Mouse (Mus musculus) olfactory bulb, adult 2 months (tissue): ENCODE data around the gene Kalrn. TPM values are rescaled to one million over a fixed set of nuclear protein-coding genes. Genes with fewer than 3 reads are reported as not detected.

Source experiments
- H3K27ac ChIP-seq: fragments of 200-500 bp; 2 replicates; pipeline ENCODE4 v1.5.1; 2012; ENCODE audit warnings: low read depth, low read length; ENCODE audit not compliant: insufficient read depth
- H3K4me1 ChIP-seq: fragments of 200-500 bp; 2 replicates; pipeline ENCODE4 v1.6.1; 2012; ENCODE audit warnings: low read length; ENCODE audit not compliant: control insufficient read depth, insufficient read depth
- H3K4me3 ChIP-seq: fragments of 200-500 bp; 2 replicates; pipeline ENCODE4 v1.5.1; 2012; ENCODE audit warnings: mild to moderate bottlenecking, low read depth, low read length, moderate library complexity; ENCODE audit not compliant: insufficient read depth
- CTCF ChIP-seq: fragments of 200-500 bp; IDR thresholded peaks from 2 replicates; pipeline ENCODE4 v1.5.1; 2012; ENCODE audit warnings: low read depth, mild to moderate bottlenecking, low read length, moderate library complexity; ENCODE audit not compliant: insufficient read depth
- POLR2A ChIP-seq: fragments of 200-500 bp; IDR thresholded peaks from 2 replicates; pipeline ENCODE4 v1.6.1; 2012; ENCODE audit warnings: mild to moderate bottlenecking, low read depth, low read length, moderate library complexity; ENCODE audit not compliant: insufficient read depth
- WGBS: fragments of 180-500 bp; shearing (Covaris S2); methylation state at CpG from one replicate; pipeline ENCODE4 v1.1.7; 2018; 5-methylcytosine and 5-hydroxymethylcytosine counted together
- polyA plus RNA-seq: library from polyadenylated mRNA; stranded (reverse); fragments of >200 nt; gene quantifications from 2 replicates; pipeline ENCODE4 v1.2.4, GENCODE M21; 2012; ENCODE audit warnings: low replicate concordance; ENCODE audit not compliant: missing spikeins, insufficient read depth, insufficient read length

Gene Kalrn
- polyA plus RNA-seq, 1 experiment, result 153 TPM

DNA sequence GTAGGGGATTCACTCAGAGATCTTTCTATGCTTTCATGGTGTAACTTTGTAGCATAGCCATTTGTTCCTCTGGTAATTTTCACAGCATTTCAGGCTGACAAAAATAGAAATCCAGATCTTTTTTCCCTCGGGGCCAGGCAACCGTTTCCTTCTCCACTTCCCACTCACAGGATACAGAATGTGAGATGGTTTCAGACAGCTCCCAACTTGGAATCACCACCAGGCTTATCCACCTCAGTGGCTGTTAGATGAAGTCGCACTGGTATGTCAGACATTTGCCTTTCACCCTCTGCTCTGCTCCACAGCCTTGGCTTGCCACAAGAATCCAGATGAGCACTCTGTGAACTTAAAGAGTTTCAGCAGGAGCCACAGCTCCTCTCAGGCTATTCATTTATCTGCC, 48.1 kb downstream of the Kalrn start:
- 30% methylated on average over 3 of the region's 3 CpGs for WGBS
- Histone ChIP-seq H3K27ac (peak overlapping the region; percentile 12; the same call in 1 of the 2 replicates), H3K4me3 (no peak overlapping the region), H3K4me1 (peaks cover 4% of the 10 kb centered on the region)
- TF ChIP-seq POLR2A (no peak), CTCF (no peak)

DNA sequence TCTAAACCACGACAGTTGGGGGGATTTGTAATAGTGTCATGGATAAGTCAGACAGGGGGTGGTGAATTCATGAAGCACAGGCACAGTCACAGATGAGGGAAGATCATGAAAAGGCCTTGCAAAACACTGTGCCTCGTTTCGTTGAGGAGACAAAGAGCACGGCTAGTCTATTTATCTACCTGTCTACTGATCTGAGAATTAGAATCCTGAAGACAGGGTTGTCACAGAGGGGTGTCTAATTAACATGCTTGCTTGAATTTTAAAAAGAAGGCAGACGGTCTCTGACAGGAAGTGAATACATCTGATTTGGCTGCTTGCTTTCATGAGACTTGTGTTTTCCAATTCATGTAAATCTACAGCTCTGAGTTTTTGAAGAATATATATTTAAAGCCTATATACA, 52.3 kb downstream of the Kalrn start:
- TF ChIP-seq CTCF (no peak), POLR2A (no peak)
- Histone ChIP-seq H3K4me3 (no peak overlapping the region), H3K27ac (no peak overlapping the region), H3K4me1 (peaks cover 21% of the 10 kb centered on the region)
- WGBS, result 59% methylated on average over 5 of the region's 5 CpGs

DNA sequence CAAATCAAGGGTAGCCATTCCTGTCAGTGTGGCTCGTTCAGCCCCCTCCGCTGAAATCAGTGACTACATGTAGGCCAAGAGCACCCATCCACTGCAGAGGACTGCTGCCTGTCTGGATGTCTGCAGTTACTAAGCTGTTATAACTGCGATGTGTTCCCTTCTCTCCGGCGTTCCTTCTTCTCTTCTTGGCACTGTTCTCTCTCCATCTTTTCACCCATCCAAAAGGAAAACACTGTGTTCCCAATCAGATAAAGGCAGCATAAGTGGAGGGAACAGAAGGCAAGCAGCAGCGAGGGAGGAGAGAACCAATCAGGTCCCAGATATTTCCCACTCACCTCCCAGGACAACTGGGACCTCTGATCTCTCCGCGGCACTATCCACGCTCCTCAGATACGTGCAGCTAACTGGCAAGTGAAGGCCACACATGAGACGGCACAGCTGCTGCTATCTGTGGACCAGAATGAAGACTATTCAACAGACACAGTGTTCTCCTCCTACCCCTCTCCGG, 56.4 kb downstream of the Kalrn start:
- TF ChIP-seq CTCF (no peak), POLR2A (no peak)
- H3K27ac ChIP-seq, result no peak overlapping the region; the same call in 1 of the 2 replicates
- peaks cover 28% of the 10 kb centered on the region for H3K4me1 ChIP-seq
- WGBS, result 46% methylated on average over 12 of the region's 12 CpGs
- no peak overlapping the region for H3K4me3 ChIP-seq

- TF ChIP-seq CTCF (no peak), POLR2A (no peak)
- WGBS, result 78% methylated on average over 4 of the region's 4 CpGs
- Histone ChIP-seq H3K4me1 (peaks cover 32% of the 10 kb centered on the region), H3K27ac (peak overlapping the region; percentile 1; the same call in 1 of the 2 replicates), H3K4me3 (no peak overlapping the region)
Observed at GRCm38 (mm10) chr16:34515485-34515884, 57.8 kb downstream of the Kalrn start.

- TF ChIP-seq CTCF, result no peak
- TF ChIP-seq POLR2A, result no peak; the same call in 1 of the 2 replicates
- H3K27ac ChIP-seq, result peak overlapping the region; percentile 66
- H3K4me1 ChIP-seq, result peaks cover 35% of the 10 kb centered on the region
- WGBS, result 34% methylated on average over 13 of the region's 13 CpGs
- peak overlapping the region; percentile 49 for H3K4me3 ChIP-seq
Observed at GRCm38 (mm10) chr16:34513956-34514593, 59.3 kb downstream of the Kalrn start.

GRCm38 (mm10) chr16:34512326-34512725, 61.0 kb downstream of the Kalrn start:
- Histone ChIP-seq H3K4me1 (peaks cover 24% of the 10 kb centered on the region), H3K27ac (peak overlapping the region; percentile 62), H3K4me3 (peak overlapping the region; percentile 53)
- no peak for TF ChIP-seq POLR2A
- TF ChIP-seq CTCF, result no peak
- 45% methylated on average over 4 of the region's 4 CpGs for WGBS

DNA sequence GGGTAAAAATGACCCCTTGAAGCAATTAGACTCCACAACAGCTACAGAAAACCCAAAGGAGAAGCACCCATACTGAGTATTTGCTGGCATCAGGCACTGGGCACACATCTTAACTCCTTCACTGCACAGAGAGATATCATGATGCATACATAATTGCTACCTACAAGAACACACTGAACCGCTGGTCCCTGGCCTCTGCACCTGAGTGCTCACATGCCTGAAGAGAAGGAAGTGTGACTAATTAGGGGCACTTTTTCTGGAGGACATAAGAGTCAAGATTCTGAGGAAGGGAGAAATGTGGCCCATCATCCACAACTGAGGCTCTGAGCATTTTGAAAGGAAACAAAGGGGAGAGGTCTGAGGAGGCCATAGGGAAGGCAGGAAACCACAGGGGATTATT, 65.2 kb downstream of the Kalrn start:
- Histone ChIP-seq H3K27ac (no peak overlapping the region), H3K4me3 (no peak overlapping the region), H3K4me1 (peaks cover 10% of the 10 kb centered on the region)
- TF ChIP-seq CTCF, result no peak
- TF ChIP-seq POLR2A, result no peak
- WGBS, result 43% methylated on average over 1 of the region's 1 CpGs

GRCm38 (mm10) chr16:34506048-34506447, 67.3 kb downstream of the Kalrn start:
- TF ChIP-seq CTCF, result no peak
- Histone ChIP-seq H3K4me3 (no peak overlapping the region), H3K4me1 (peaks cover 16% of the 10 kb centered on the region), H3K27ac (no peak overlapping the region)
- 76% methylated on average over 2 of the region's 2 CpGs for WGBS

GRCm38 (mm10) chr16:34504250-34504649, 69.1 kb downstream of the Kalrn start:
- TF ChIP-seq POLR2A, result no peak
- no peak for TF ChIP-seq CTCF
- 70% methylated on average over 10 of the region's 10 CpGs for WGBS
- Histone ChIP-seq H3K4me1 (peaks cover 9% of the 10 kb centered on the region), H3K27ac (no peak overlapping the region), H3K4me3 (no peak overlapping the region)
